Mouse (Mus musculus): ENCODE measurements around the gene Ptprj. TPM values are rescaled to one million over a fixed set of nuclear protein-coding genes. Genes with fewer than 3 reads are reported as not detected.
A peak's percentile ranks its signal among the peaks of the same experiment; 100 is the strongest.

The Ptprj gene
- polyA plus RNA-seq, 1 experiment from 2014 or later: 3.7 TPM

GRCm38 (mm10) chr2:90502738-90503137 is 77.7 kb downstream of the Ptprj start:
- Histone ChIP-seq H3K9me3 (no peaks in the 10 kb centered on the region), H3K4me1 (peaks cover 16% of the 10 kb centered on the region), H3K36me3 (no peaks in the 10 kb centered on the region), H3K4me3 (no peak overlapping the region), H3K27ac (replicated peaks) (no peak overlapping the region), H3K4me2 (replicated peaks) (no peak overlapping the region), H3K27me3 (no peaks in the 10 kb centered on the region), H3K9ac (replicated peaks) (no peak overlapping the region)
- ATAC-seq (replicated peaks): no peak

- WGBS: 81% methylated on average over 3 of the region's 3 CpGs
- Histone ChIP-seq H3K4me2 (replicated peaks) (no peak overlapping the region), H3K4me1 (peaks cover 16% of the 10 kb centered on the region), H3K9me3 (no peaks in the 10 kb centered on the region), H3K9ac (replicated peaks) (no peak overlapping the region), H3K27ac (replicated peaks) (no peak overlapping the region), H3K36me3 (no peaks in the 10 kb centered on the region), H3K27me3 (no peaks in the 10 kb centered on the region), H3K4me3 (no peak overlapping the region)
- ATAC-seq (replicated peaks): no peak
These were observed 78.7 kb downstream of the Ptprj start for GRCm38 (mm10) chr2:90501708-90502107.

- H3K27me3 ChIP-seq: no peaks in the 10 kb centered on the region
- H3K4me3 ChIP-seq: no peak overlapping the region
- no peaks in the 10 kb centered on the region for H3K9me3 ChIP-seq
- peaks cover 16% of the 10 kb centered on the region for H3K4me1 ChIP-seq
- no peak for ATAC-seq (replicated peaks)
- no peaks in the 10 kb centered on the region for H3K36me3 ChIP-seq
- H3K9ac ChIP-seq (replicated peaks): no peak overlapping the region
- no peak overlapping the region for H3K4me2 ChIP-seq (replicated peaks)
- H3K27ac ChIP-seq (replicated peaks): no peak overlapping the region
These were observed 79.6 kb downstream of the Ptprj start for GRCm38 (mm10) chr2:90500892-90501291.

- Histone ChIP-seq H3K9ac (replicated peaks) (no peak overlapping the region), H3K4me3 (no peak overlapping the region), H3K27me3 (no peaks in the 10 kb centered on the region), H3K4me1 (peaks cover 8% of the 10 kb centered on the region), H3K4me2 (replicated peaks) (no peak overlapping the region), H3K9me3 (no peaks in the 10 kb centered on the region), H3K27ac (replicated peaks) (no peak overlapping the region), H3K36me3 (no peaks in the 10 kb centered on the region)
- 54% methylated on average over 1 of the region's 1 CpGs for WGBS
- ATAC-seq (replicated peaks): 0 out of 2 replicates have a peak, but pooled peaks have one; percentile 21
These were observed 81.4 kb downstream of the Ptprj start for GRCm38 (mm10) chr2:90499002-90499401.

- H3K9me3 ChIP-seq: no peaks in the 10 kb centered on the region
- H3K4me2 ChIP-seq (replicated peaks): no peak overlapping the region
- H3K4me3 ChIP-seq: no peak overlapping the region
- no peak for ATAC-seq (replicated peaks)
- no peaks in the 10 kb centered on the region for H3K36me3 ChIP-seq
- H3K27me3 ChIP-seq: no peaks in the 10 kb centered on the region
- WGBS: 92% methylated on average over 3 of the region's 3 CpGs
- H3K4me1 ChIP-seq: peaks cover 6% of the 10 kb centered on the region
- no peak overlapping the region for H3K27ac ChIP-seq (replicated peaks)
- H3K9ac ChIP-seq (replicated peaks): no peak overlapping the region
These were observed 82.9 kb downstream of the Ptprj start for GRCm38 (mm10) chr2:90497551-90497950.

- Histone ChIP-seq H3K4me2 (replicated peaks) (no peak overlapping the region), H3K9ac (replicated peaks) (no peak overlapping the region), H3K27me3 (no peaks in the 10 kb centered on the region), H3K36me3 (no peaks in the 10 kb centered on the region), H3K27ac (replicated peaks) (no peak overlapping the region), H3K4me3 (no peak overlapping the region), H3K4me1 (peaks cover 6% of the 10 kb centered on the region), H3K9me3 (no peaks in the 10 kb centered on the region)
- no peak for ATAC-seq (replicated peaks)
- WGBS: 79% methylated on average over 5 of the region's 5 CpGs
These were observed 83.8 kb downstream of the Ptprj start for GRCm38 (mm10) chr2:90496680-90497074.

- no peak overlapping the region for H3K4me2 ChIP-seq (replicated peaks)
- WGBS: 96% methylated on average over 4 of the region's 4 CpGs
- no peaks in the 10 kb centered on the region for H3K9me3 ChIP-seq
- no peak overlapping the region for H3K9ac ChIP-seq (replicated peaks)
- H3K4me1 ChIP-seq: peaks cover 6% of the 10 kb centered on the region
- no peaks in the 10 kb centered on the region for H3K27me3 ChIP-seq
- no peaks in the 10 kb centered on the region for H3K36me3 ChIP-seq
- no peak overlapping the region for H3K27ac ChIP-seq (replicated peaks)
- H3K4me3 ChIP-seq: no peak overlapping the region
- no peak for ATAC-seq (replicated peaks)
These were observed 84.3 kb downstream of the Ptprj start for GRCm38 (mm10) chr2:90496012-90496679.

- no peaks in the 10 kb centered on the region for H3K27me3 ChIP-seq
- H3K27ac ChIP-seq (replicated peaks): no peak overlapping the region; the same call in 1 of the 2 replicates
- H3K4me1 ChIP-seq: peaks cover 13% of the 10 kb centered on the region
- H3K4me3 ChIP-seq: no peak overlapping the region
- WGBS: 39% methylated on average over 13 of the region's 13 CpGs
- H3K36me3 ChIP-seq: no peaks in the 10 kb centered on the region
- no peak overlapping the region; the same call in 1 of the 2 replicates for H3K4me2 ChIP-seq (replicated peaks)
- H3K9me3 ChIP-seq: no peaks in the 10 kb centered on the region
- H3K9ac ChIP-seq (replicated peaks): no peak overlapping the region
- ATAC-seq (replicated peaks): 0 out of 2 replicates have a peak, but pooled peaks have one; percentile 47
These were observed 90.0 kb downstream of the Ptprj start for GRCm38 (mm10) chr2:90490279-90491046.

- H3K4me1 ChIP-seq: peaks cover 13% of the 10 kb centered on the region
- 50% methylated on average over 4 of the region's 4 CpGs for WGBS
- H3K9ac ChIP-seq (replicated peaks): no peak overlapping the region
- no peaks in the 10 kb centered on the region for H3K9me3 ChIP-seq
- H3K36me3 ChIP-seq: no peaks in the 10 kb centered on the region
- ATAC-seq (replicated peaks): no peak
- no peaks in the 10 kb centered on the region for H3K27me3 ChIP-seq
- H3K27ac ChIP-seq (replicated peaks): no peak overlapping the region
- no peak overlapping the region for H3K4me2 ChIP-seq (replicated peaks)
- H3K4me3 ChIP-seq: no peak overlapping the region
These were observed 90.6 kb downstream of the Ptprj start for GRCm38 (mm10) chr2:90489839-90490238.

GRCm38 (mm10) chr2:90488690-90489590 is 91.5 kb downstream of the Ptprj start:
- Histone ChIP-seq H3K27me3 (no peaks in the 10 kb centered on the region), H3K4me1 (peaks cover 13% of the 10 kb centered on the region), H3K36me3 (no peaks in the 10 kb centered on the region), H3K9me3 (no peaks in the 10 kb centered on the region), H3K4me2 (replicated peaks) (no peak overlapping the region), H3K9ac (replicated peaks) (no peak overlapping the region), H3K27ac (replicated peaks) (no peak overlapping the region), H3K4me3 (no peak overlapping the region)
- WGBS: 82% methylated on average over 8 of the region's 8 CpGs
- no peak for ATAC-seq (replicated peaks)

- Histone ChIP-seq H3K4me3 (no peak overlapping the region), H3K9me3 (no peaks in the 10 kb centered on the region), H3K9ac (replicated peaks) (no peak overlapping the region), H3K36me3 (no peaks in the 10 kb centered on the region), H3K4me1 (peaks cover 13% of the 10 kb centered on the region), H3K27ac (replicated peaks) (no peak overlapping the region), H3K27me3 (no peaks in the 10 kb centered on the region), H3K4me2 (replicated peaks) (no peak overlapping the region)
- ATAC-seq (replicated peaks): no peak
- WGBS: 94% methylated on average over 11 of the region's 11 CpGs
These were observed 92.8 kb downstream of the Ptprj start for GRCm38 (mm10) chr2:90487471-90488238.

All from forebrain, embryonic 15.5 days (tissue).